Mouse (Mus musculus) myocyte (in vitro differentiated cells): ENCODE measurements at regions not wholly inside any gene's neighbourhood (a gene's known extent, or its start where the extent isn't known, plus 50 kb on each side); places are given as distances from the start of the nearest gene placed in this dataset.

ENCODE experiments used
- CEBPB ChIP-seq: IDR thresholded peaks from 2 replicates; pipeline ENCODE4 v1.6.1; 2011; ENCODE audit warnings: mild to moderate bottlenecking, moderate library complexity; ENCODE audit not compliant: poor library complexity, insufficient read depth, severe bottlenecking
- MAX ChIP-seq: IDR thresholded peaks from one replicate; pipeline ENCODE4 v1.6.1; 2011; ENCODE audit warnings: low read depth, mild to moderate bottlenecking, control low read depth
- POLR2A ChIP-seq: IDR thresholded peaks from one replicate; pipeline ENCODE4 v1.6.1; 2011; ENCODE audit warnings: low read depth, mild to moderate bottlenecking, control low read depth, moderate library complexity; ENCODE audit not compliant: insufficient read length
- REST ChIP-seq: IDR thresholded peaks from one replicate; pipeline ENCODE4 v1.6.1; 2011; ENCODE audit warnings: mild to moderate bottlenecking, control low read depth, moderate library complexity; ENCODE audit not compliant: insufficient read depth, insufficient read length
- TCF3 ChIP-seq: IDR thresholded peaks from one replicate; pipeline ENCODE4 v1.6.1; 2011; ENCODE audit warnings: low read depth, control low read depth; ENCODE audit not compliant: insufficient read length
- USF1 ChIP-seq: IDR thresholded peaks from one replicate; pipeline ENCODE4 v1.6.1; 2011; ENCODE audit warnings: low read depth, mild to moderate bottlenecking, control low read depth, moderate library complexity

DNA sequence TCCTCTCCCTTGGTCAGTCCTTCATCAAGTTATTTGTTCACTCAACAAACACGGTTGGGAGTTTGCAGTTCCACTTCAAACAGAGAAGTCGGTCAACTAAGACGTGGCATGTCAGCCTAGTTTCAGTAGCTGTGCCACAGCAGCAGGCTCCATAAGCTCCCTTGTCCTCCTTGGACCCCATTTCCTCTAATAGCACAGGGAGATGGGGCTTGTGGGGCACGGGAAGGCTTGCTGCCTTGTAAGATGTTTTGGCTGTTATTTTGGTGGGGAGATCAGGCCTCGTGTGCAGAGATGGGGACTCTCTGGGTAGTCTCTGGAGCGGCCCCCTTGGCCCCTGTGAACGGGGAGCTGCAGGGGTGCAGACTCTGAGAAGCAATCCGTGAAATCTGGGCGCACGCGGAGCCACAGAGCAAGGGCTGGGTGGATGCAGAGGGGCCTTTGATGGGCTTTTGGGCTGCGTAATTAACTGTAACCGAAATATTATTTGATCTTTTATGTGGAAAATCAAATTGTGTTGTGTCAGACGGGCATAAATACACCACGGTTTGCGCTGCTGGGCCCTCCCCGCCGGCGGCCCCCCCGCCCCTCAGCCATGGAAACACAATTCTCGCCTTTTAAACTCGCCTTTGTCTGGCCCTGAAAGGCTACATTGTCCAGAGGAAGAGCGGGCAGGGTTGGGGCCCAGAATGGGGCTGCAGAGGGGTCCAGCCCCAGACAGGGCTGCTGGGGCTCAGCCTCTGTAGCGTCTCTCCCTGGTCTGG lies 137.6 kb downstream of the Mn1 start:
- TF ChIP-seq MAX, result no peak
- TF ChIP-seq POLR2A, result no peak
- no peak for TF ChIP-seq TCF3
- no peak for TF ChIP-seq REST
- no peak for TF ChIP-seq CEBPB
- no peak for TF ChIP-seq USF1
